Mouse (Mus musculus): Measurements from ENCODE around the gene Jmjd8. TPM values are rescaled to one million over a fixed set of nuclear protein-coding genes. Genes with fewer than 3 reads are reported as not detected.
A peak's percentile ranks its signal among the peaks of the same experiment; 100 is the strongest.
"Not testable (repeated sequence)": the region's sequence is repeated elsewhere in the genome, so short reads cannot be mapped to it uniquely, and the experiment has no call there.

Jmjd8 gene
- polyA plus RNA-seq, 1 experiment from 2014 or later = 28.8 TPM

DNA sequence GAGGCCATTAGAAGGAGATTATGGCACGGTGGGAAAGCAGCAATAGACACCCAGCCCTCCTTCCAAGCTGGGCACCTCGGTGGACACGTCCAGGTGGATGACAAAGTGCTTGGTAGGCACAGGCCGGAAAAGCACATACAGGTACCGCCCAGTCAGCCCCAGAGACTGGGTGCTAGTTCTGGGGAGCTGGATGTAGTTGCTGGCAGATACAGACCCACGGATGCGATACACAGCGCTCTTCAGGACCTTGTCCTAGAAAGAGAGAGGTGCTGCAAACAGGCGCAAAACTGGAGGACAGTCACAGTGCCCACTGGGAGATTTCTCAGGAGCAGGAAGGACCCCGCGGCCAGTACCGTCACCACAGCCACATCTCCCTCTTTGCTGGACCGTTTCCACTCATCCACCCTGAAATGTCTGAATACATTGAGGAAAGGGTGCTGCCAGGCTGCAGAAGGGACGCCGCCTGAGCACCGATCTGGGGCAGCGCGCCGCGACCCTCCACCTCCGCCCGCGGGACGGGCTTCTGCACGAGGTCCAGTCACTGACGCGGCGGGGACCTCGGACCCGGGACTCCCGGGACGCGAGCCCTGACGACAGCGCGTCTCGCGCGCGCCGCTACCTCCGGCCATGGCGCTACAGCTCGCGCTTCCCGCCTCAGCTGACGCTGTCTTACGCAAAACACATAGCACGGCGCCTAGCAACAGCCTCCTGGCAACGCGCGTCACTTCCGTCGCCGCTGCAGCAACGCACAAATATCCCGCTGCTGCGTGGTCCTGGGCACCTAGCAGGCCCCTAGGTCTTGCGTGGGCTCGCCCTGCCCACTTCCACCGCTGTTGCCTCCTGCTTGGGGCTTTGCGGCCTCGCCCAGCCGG lies 32.4 kb downstream of the Jmjd8 start, which contains the start of gene Wdr90:
TSS of gene Wdr90 (minus strand) at position 670 of the 872 bp plus-strand sequence.
- DNase-seq (ENCODE audit: low spot score) = peak; percentile 95

GRCm38 (mm10) chr17:25861704-25862612 lies 33.3 kb downstream of the Jmjd8 start:
- DNase-seq (ENCODE audit: low spot score) = no peak

DNA sequence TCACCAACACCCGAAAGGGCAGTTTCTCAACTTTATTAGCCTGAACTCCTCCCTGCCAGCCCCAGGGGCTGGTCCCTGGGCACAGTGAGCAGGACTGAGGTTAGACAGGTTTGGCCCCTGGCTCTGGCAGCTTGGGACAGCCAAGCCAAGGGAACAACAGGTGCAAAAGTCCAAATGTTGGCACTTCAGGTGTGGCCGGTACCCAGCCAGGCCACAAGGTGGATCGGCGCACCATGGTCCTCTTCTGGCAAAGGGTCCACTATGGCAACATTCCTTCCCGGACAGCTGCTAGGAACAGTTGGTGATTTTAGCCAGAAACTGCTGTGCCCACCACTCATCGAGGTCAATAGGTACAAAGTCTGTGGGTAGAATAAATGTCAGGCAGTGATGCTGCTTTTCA lies 35.0 kb downstream of the Jmjd8 start:
- DNase-seq (ENCODE audit: low spot score) = no peak

- DNase-seq (ENCODE audit: low spot score) = no peak
Observed at GRCm38 (mm10) chr17:25864311-25864710, 35.6 kb downstream of the Jmjd8 start.

GRCm38 (mm10) chr17:25865288-25865687 lies 36.6 kb downstream of the Jmjd8 start:
- no peak for DNase-seq (ENCODE audit: low spot score)

GRCm38 (mm10) chr17:25866172-25866571 lies 37.5 kb downstream of the Jmjd8 start:
- no peak for DNase-seq (ENCODE audit: low spot score)

GRCm38 (mm10) chr17:25867509-25867835 lies 38.8 kb downstream of the Jmjd8 start:
- DNase-seq (ENCODE audit: low spot score) = peak; percentile 53

DNA sequence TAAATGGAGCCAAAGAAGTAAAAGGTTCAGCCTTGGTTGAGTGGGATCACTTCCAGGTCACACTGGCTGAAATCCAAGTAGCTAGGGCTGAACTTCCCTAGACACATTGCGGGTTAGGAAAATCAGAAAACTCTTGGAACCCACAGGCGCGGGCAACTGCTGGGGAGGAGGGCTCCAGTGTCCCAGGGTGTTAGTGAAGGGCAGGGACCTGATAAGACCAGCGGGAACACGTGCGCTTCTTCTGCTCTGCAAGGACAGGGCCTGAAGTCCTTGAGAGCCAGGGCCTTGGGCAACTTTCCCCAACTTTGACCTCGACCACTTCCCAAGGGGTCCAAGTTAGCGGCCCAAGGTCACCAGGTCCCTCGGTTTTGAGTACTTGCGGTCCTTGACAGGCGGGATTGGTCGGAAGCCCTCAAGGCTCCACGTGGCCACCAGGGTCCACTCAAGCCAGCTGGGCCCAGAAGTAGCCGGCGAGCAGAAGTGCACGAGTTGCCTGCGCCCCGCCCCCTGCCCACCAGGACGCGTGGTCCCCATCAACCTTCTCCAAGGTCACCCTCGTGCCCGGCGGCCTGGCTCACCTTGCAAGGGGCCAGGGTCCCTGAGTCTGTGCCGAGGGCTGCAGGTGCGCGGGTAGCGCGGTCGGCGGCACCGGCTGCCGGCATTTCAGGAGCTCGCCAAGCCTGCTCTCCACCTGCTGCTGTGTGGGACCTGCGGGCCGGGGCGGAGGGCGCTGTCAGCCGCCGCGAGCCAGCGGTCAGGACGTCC lies 39.4 kb downstream of the Jmjd8 start:
- DNase-seq (ENCODE audit: low spot score) = no peak

DNA sequence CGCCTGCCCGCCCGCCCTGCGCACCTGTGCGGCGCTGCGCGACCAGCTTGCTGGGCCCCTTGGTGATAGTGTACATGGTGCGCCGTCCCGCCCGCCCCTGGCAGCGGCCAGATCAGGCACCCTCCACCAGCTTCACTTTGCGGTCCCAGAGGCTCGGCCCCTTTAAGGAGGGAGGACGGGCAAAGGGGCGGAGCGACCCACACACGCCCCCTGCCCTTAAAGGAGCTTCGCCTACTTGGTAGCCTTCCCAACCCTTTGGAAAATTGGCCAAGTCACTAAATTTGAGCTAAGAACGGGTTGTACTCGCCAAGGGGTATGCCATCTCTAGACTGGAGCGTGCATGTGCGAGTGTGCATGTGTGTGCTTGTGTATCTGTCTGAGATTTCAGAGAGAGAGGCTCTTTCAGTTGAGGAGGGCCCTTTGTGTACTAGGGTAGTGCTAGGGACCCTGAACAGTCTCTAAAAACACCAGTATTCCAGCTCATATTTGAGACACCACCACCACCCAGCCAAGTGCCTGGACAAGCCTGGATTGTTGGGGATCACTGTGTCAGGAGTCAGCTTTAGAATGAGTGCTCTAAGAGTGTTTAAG lies 40.0 kb downstream of the Jmjd8 start, which contains the start of gene Mcrip2:
TSS of gene Mcrip2 (minus strand) at position 164 of the 591 bp plus-strand sequence.
- DNase-seq (ENCODE audit: low spot score) = peak; percentile 69

DNA sequence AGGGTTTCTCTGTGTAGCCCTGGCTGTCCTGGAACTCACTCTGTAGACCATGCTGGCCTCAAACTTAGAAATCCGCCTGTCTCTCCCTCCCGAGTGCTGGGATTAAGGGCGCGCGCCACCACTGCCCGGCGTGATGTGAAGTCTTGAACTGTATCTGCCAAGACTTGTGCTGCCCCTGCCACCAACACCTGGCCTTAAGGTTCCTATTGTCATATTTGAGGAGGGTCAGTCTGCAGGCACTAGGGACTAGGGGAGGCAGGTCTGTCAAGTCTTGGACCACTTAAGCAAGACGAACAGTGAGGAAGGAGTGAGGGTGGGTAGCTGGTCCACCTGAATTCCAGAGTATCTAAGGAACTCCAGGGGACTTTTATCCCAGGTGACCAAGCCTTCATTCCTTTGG lies 40.8 kb downstream of the Jmjd8 start:
- no peak for DNase-seq (ENCODE audit: low spot score)

DNA sequence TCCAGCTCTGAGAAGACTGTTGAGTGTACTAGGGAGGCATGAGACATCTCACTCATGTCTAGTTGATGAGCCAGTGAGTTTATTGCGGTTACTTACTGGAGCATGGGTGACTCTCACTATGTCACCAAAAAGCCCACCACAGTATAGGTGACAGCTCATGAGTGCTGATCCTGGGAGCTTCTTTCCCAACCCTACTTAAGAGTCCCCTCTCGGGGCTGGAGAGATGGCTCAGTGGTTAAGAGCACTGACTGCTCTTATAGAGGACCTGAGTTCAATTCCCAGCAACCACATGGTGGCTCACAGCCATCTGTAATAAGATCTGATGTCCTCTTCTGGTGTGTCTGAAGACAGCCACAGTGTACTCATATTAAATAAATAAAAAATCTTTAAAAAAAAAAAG lies 41.3 kb downstream of the Jmjd8 start:
- no peak for DNase-seq (ENCODE audit: low spot score)

- not testable (repeated sequence) for DNase-seq (ENCODE audit: low spot score)
Observed at GRCm38 (mm10) chr17:25871566-25871965, 42.9 kb downstream of the Jmjd8 start.

GRCm38 (mm10) chr17:25872676-25873075 lies 44.0 kb downstream of the Jmjd8 start:
- no peak for DNase-seq (ENCODE audit: low spot score)

- DNase-seq (ENCODE audit: low spot score) = no peak
Observed at GRCm38 (mm10) chr17:25873405-25874147, 44.9 kb downstream of the Jmjd8 start.

- DNase-seq (ENCODE audit: low spot score) = no peak
Observed at GRCm38 (mm10) chr17:25874148-25874720, 45.6 kb downstream of the Jmjd8 start.

- peak; percentile 94 for DNase-seq (ENCODE audit: low spot score)
Observed at GRCm38 (mm10) chr17:25874721-25875170, 46.1 kb downstream of the Jmjd8 start, which contains the start of gene Mettl26. Gene Mettl26 (plus strand): TSS chr17:25875074.

- DNase-seq (ENCODE audit: low spot score) = peak; percentile 84
Observed at GRCm38 (mm10) chr17:25875171-25876136, 46.8 kb downstream of the Jmjd8 start.

DNA sequence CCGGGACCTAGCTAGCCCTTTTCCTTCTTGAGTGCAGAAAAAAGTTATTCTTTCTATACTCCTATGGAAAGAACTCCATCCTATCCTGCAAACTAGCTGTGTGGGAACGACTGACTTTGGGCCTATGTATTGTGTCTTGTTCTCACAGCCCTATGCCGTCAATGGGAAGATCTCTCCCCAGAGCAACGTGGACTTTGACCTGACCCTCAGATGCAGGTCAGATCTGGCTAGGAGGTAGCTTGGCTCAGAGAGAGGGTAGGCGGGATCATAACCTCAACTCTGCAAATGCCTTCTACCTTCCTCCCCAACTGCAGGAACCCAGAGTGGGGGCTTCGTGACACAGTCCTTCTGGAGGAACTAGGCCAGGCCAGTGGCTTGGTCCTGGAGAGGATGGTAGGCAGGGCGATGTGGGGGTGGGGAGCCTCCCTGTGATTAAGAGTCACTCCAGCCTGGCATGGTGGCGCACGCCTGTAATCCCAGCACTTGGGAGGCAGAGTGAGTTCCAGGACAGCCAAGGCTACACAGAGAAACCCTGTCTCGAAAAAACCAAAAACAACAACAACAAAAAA lies 47.8 kb downstream of the Jmjd8 start:
- DNase-seq (ENCODE audit: low spot score) = no peak
